Mouse (Mus musculus) left cerebral cortex, adult 11 months (tissue): ENCODE results near the gene Pcbp1.

Experiments used
- DNase-seq: peaks from one replicate; pipeline ENCODE4 v3.0.0; 2022; ENCODE audit warnings: low spot score

Pcbp1 gene

GRCm38 (mm10) chr6:86523755-86524434 lies 2.2 kb downstream of the Pcbp1 start:
- no peak for DNase-seq

- DNase-seq: no peak
These were observed 2.8 kb downstream of the Pcbp1 start for GRCm38 (mm10) chr6:86523242-86523754.

GRCm38 (mm10) chr6:86522001-86522911 lies 3.9 kb downstream of the Pcbp1 start:
- no peak for DNase-seq

- DNase-seq: no peak
These were observed 6.3 kb downstream of the Pcbp1 start for GRCm38 (mm10) chr6:86519767-86520345.

GRCm38 (mm10) chr6:86516021-86516420 lies 10.1 kb downstream of the Pcbp1 start:
- DNase-seq: no peak

GRCm38 (mm10) chr6:86513296-86513695 lies 12.8 kb downstream of the Pcbp1 start:
- DNase-seq: no peak

- DNase-seq: no peak
These were observed 15.1 kb downstream of the Pcbp1 start for GRCm38 (mm10) chr6:86510979-86511378.

- DNase-seq: no peak
These were observed 16.3 kb downstream of the Pcbp1 start for GRCm38 (mm10) chr6:86509866-86510200.

GRCm38 (mm10) chr6:86509194-86509865 lies 16.8 kb downstream of the Pcbp1 start:
- no peak for DNase-seq

GRCm38 (mm10) chr6:86508736-86509135 lies 17.4 kb downstream of the Pcbp1 start:
- DNase-seq: no peak

GRCm38 (mm10) chr6:86507116-86507515 lies 19.0 kb downstream of the Pcbp1 start:
- DNase-seq: no peak

GRCm38 (mm10) chr6:86506309-86506708 lies 19.8 kb downstream of the Pcbp1 start:
- DNase-seq: no peak

GRCm38 (mm10) chr6:86505671-86506070 lies 20.4 kb downstream of the Pcbp1 start:
- DNase-seq: no peak

- no peak for DNase-seq
These were observed 22.6 kb downstream of the Pcbp1 start for GRCm38 (mm10) chr6:86503513-86503912.

- DNase-seq: no peak
These were observed 26.5 kb downstream of the Pcbp1 start for GRCm38 (mm10) chr6:86499571-86500109.

GRCm38 (mm10) chr6:86497942-86498732 lies 28.0 kb downstream of the Pcbp1 start:
- no peak for DNase-seq

- no peak for DNase-seq
These were observed 28.9 kb downstream of the Pcbp1 start for GRCm38 (mm10) chr6:86497071-86497815.

GRCm38 (mm10) chr6:86496585-86496984 lies 29.5 kb downstream of the Pcbp1 start:
- DNase-seq: no peak

- no peak for DNase-seq
These were observed 30.0 kb downstream of the Pcbp1 start for GRCm38 (mm10) chr6:86496127-86496526.

- no peak for DNase-seq
These were observed 30.5 kb downstream of the Pcbp1 start for GRCm38 (mm10) chr6:86495661-86496060.
